Mouse (Mus musculus) erythroblast, adult 5-6 weeks (primary cell): ENCODE measurements around the gene Clybl. TPM values are rescaled to one million over a fixed set of nuclear protein-coding genes. Genes with fewer than 3 reads are reported as not detected.

Experiments used
- ATAC-seq: replicated peaks from 2 replicates; pipeline ENCODE4 v1.8.0; 2016; ENCODE audit warnings: moderate number of reproducible peaks, mild to moderate bottlenecking, moderate TSS enrichment, inconsistent platforms; ENCODE audit not compliant: poor library complexity, low FRiP score, severe bottlenecking
- total RNA-seq, 2 experiments: library from RNA; stranded (forward) in 1 of 2; stranded (reverse) in 1 of 2; fragments of 150-400 nt in 1 of 2; fragments of 200-764, 138-1000 nt in 1 of 2; gene quantifications; 2 replicates each; pipeline versions ENCODE4 v1.2.3 to v1.2.4; 2015 to 2017; ENCODE audit warnings: low replicate concordance in 2 of 2

Gene Clybl
- total RNA-seq, 2 experiments from 2014 or later, result 2.6 to 24.4 TPM

GRCm38 (mm10) chr14:122190941-122191510 is 9.5 kb downstream of the Clybl start:
- peak; percentile 83 for ATAC-seq

- ATAC-seq, result no peak
Measured at GRCm38 (mm10) chr14:122194630-122195029, 13.1 kb downstream of the Clybl start.

GRCm38 (mm10) chr14:122196851-122197250 is 15.3 kb downstream of the Clybl start:
- ATAC-seq, result no peak; the same call in 1 of the 2 replicates

- no peak for ATAC-seq
Measured at GRCm38 (mm10) chr14:122200247-122200885, 18.9 kb downstream of the Clybl start.

- ATAC-seq, result no peak
Measured at GRCm38 (mm10) chr14:122209177-122209576, 27.7 kb downstream of the Clybl start.

GRCm38 (mm10) chr14:122213590-122213989 is 32.1 kb downstream of the Clybl start:
- ATAC-seq, result no peak

- no peak for ATAC-seq
Measured at GRCm38 (mm10) chr14:122214126-122214525, 32.6 kb downstream of the Clybl start.

GRCm38 (mm10) chr14:122217221-122217620 is 35.7 kb downstream of the Clybl start:
- ATAC-seq, result no peak

GRCm38 (mm10) chr14:122222934-122223374 is 41.5 kb downstream of the Clybl start:
- ATAC-seq, result peak; percentile 83

- ATAC-seq, result peak; percentile 76
Measured at GRCm38 (mm10) chr14:122223461-122224102, 42.1 kb downstream of the Clybl start.

- ATAC-seq, result no peak
Measured at GRCm38 (mm10) chr14:122224103-122224494, 42.6 kb downstream of the Clybl start.

GRCm38 (mm10) chr14:122224501-122224928 is 43.0 kb downstream of the Clybl start:
- no peak for ATAC-seq

GRCm38 (mm10) chr14:122225479-122226132 is 44.1 kb downstream of the Clybl start:
- no peak for ATAC-seq

- ATAC-seq, result no peak
Measured at GRCm38 (mm10) chr14:122226133-122226515, 44.6 kb downstream of the Clybl start.

- no peak for ATAC-seq
Measured at GRCm38 (mm10) chr14:122226666-122227453, 45.4 kb downstream of the Clybl start.

GRCm38 (mm10) chr14:122227454-122227951 is 46.0 kb downstream of the Clybl start:
- ATAC-seq, result no peak

GRCm38 (mm10) chr14:122228816-122229551 is 47.5 kb downstream of the Clybl start:
- ATAC-seq, result no peak

GRCm38 (mm10) chr14:122229988-122230387 is 48.5 kb downstream of the Clybl start:
- ATAC-seq, result no peak

GRCm38 (mm10) chr14:122230621-122231025 is 49.1 kb downstream of the Clybl start:
- no peak for ATAC-seq
